Mouse (Mus musculus) stomach, embryonic 14.5 days (tissue): Measurements from ENCODE around the gene Zfp42. TPM values are rescaled to one million over a fixed set of nuclear protein-coding genes. Genes with fewer than 3 reads are reported as not detected.

Experiments
- ATAC-seq: fragments of 200-750 bp; cut with Nextera tagmentation; 2 replicates; pipeline ENCODE4 v1.8.0; 2017; ENCODE audit warnings: low read depth, moderate TSS enrichment; ENCODE audit not compliant: insufficient number of reproducible peaks, insufficient read depth, low FRiP score
- H3K27ac ChIP-seq: fragments of 300-500 bp; sonication (generic); 2 replicates; pipeline ENCODE4 v1.5.1; 2014; ENCODE audit warnings: mild to moderate bottlenecking, low read length, moderate library complexity, mixed read lengths
- H3K27me3 ChIP-seq: fragments of 300-500 bp; sonication (generic); 2 replicates; pipeline ENCODE4 v1.6.1; 2014; ENCODE audit warnings: low read length, control low read depth, mixed read lengths; ENCODE audit not compliant: control insufficient read depth, insufficient read depth
- H3K36me3 ChIP-seq: fragments of 300-500 bp; sonication (generic); 2 replicates; pipeline ENCODE4 v1.6.1; 2014; ENCODE audit warnings: mild to moderate bottlenecking, control low read depth, low read length, moderate library complexity, mixed read lengths; ENCODE audit not compliant: control insufficient read depth, insufficient read depth
- H3K4me1 ChIP-seq: fragments of 300-500 bp; sonication (generic); 2 replicates; pipeline ENCODE4 v1.6.1; 2014; ENCODE audit warnings: low read length, control low read depth, mixed read lengths; ENCODE audit not compliant: control insufficient read depth, insufficient read depth
- H3K4me2 ChIP-seq: fragments of 300-500 bp; sonication (generic); replicated peaks from 2 replicates; pipeline ENCODE4 v1.6.1; 2014; ENCODE audit warnings: low read depth, low read length, control low read depth
- H3K4me3 ChIP-seq: fragments of 300-500 bp; sonication (generic); 2 replicates; pipeline ENCODE4 v1.5.1; 2014; ENCODE audit warnings: low read depth, low read length, control low read depth
- H3K9ac ChIP-seq: fragments of 300-500 bp; sonication (generic); replicated peaks from 2 replicates; pipeline ENCODE4 v1.6.1; 2014; ENCODE audit warnings: low read depth, mild to moderate bottlenecking, control low read depth, low read length, moderate library complexity, mixed read lengths
- H3K9me3 ChIP-seq: fragments of 300-500 bp; sonication (generic); 2 replicates; pipeline ENCODE4 v1.6.1; 2016; ENCODE audit warnings: low read depth, low read length, control low read depth; ENCODE audit not compliant: control insufficient read depth
- WGBS: fragments of 180-500 bp; shearing (Covaris S2); extraction: QIAGEN DNeasy Blood & Tissue Kit; methylation state at CpG from one replicate; pipeline ENCODE4 v1.1.7; 2014; 5-methylcytosine and 5-hydroxymethylcytosine counted together
- polyA plus RNA-seq: library from polyadenylated mRNA; unstranded; fragments of >200 nt; fragmentation: Nextera tagmentation; extraction: Ambion mirVana; gene quantifications from 2 replicates; pipeline ENCODE4 v1.2.1, GENCODE M21; 2014

The Zfp42 gene
- polyA plus RNA-seq, 1 experiment from 2014 or later: not detected

DNA sequence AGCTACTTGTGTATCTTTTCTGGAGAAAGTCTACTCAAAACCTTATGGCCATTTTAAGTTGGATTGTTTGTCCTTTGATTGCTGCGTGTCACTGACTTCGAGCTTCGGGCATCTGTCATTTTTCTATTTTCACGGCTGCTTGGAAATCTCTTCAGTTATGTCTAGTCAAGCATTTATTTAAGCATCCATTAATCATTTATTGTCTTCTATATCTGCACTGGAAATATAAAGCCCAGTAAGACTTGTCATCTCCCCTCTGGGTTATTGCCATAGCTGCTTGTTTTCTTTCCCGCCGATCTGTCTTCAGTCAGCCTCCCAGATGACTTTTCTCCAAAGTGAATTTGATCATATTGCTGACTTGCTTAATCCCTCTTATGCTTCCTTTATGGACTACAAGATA, 19.3 kb downstream of the Zfp42 start:
- ATAC-seq: no peak
- Histone ChIP-seq H3K9ac (no peak overlapping the region), H3K4me3 (no peak overlapping the region), H3K9me3 (no peaks in the 10 kb centered on the region), H3K36me3 (no peaks in the 10 kb centered on the region), H3K4me2 (no peak overlapping the region), H3K4me1 (no peaks in the 10 kb centered on the region), H3K27ac (no peak overlapping the region), H3K27me3 (no peaks in the 10 kb centered on the region)
- WGBS: 79% methylated on average over 6 of the region's 6 CpGs

DNA sequence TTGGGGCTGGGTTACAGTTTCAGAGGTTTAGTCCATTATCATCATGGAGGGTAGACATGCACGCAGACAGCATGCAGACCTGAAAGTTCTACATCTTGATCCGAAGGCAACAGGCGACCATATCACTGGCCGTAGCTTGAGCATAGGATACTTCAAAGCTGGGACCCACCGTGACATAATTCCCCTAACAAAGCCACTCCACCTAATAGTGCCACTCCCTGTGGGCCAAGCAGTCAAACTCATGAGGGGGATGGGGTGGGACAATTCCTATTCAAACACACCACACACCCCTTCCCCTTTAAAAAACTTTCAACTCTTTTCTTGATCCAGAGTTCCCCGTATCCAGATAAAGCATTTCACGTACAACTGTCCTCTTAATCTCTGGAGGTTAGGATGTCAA, 23.5 kb downstream of the Zfp42 start:
- ATAC-seq: no peak
- Histone ChIP-seq H3K27ac (no peak overlapping the region), H3K36me3 (no peaks in the 10 kb centered on the region), H3K4me3 (no peak overlapping the region), H3K4me2 (no peak overlapping the region), H3K4me1 (no peaks in the 10 kb centered on the region), H3K27me3 (no peaks in the 10 kb centered on the region), H3K9me3 (no peaks in the 10 kb centered on the region), H3K9ac (no peak overlapping the region)
- WGBS: 89% methylated on average over 7 of the region's 7 CpGs

DNA sequence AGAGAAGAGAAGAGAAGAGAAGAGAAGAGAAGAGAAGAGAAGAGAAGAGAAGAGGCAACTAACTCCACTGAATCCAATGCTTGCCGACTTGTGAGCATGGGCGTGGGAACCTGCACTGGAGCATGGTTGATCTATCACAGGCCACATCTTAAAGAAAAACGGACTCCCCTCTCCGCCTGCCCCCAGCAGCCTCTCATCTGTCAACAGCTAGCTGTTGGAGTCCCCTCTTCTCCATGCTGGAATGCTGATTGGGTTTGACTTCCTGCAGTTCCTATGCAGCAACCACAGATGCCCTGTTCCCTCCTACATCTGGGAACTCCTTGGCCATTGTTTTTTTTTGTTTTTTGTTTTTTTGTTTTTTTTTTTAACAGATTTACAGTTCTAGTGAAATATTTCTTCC, 28.4 kb downstream of the Zfp42 start:
- Histone ChIP-seq H3K4me1 (no peaks in the 10 kb centered on the region), H3K9me3 (no peaks in the 10 kb centered on the region), H3K9ac (no peak overlapping the region), H3K4me2 (no peak overlapping the region), H3K36me3 (no peaks in the 10 kb centered on the region), H3K27ac (no peak overlapping the region), H3K27me3 (no peaks in the 10 kb centered on the region), H3K4me3 (no peak overlapping the region)
- 61% methylated on average over 4 of the region's 4 CpGs for WGBS
- ATAC-seq: no peak

DNA sequence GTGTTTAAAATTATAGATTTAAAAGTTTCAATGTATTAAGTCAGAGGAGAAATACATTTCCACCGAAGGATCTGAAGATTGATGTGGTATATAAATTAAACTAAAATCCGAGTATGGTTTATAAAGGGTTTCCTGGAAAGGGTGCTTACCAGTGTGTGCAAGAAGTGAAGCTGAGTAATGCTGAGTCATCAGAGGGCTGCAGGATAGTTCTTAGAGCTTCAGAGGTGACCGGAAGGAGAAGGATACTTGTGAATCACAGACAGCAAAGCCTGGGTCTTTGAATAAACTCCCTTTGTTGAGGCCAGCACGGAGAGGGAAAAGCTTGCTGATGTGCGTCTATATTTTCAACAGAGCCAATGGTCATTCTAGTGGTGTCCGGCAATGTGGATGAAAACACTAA, 45.8 kb downstream of the Zfp42 start:
- 79% methylated on average over 6 of the region's 6 CpGs for WGBS

DNA sequence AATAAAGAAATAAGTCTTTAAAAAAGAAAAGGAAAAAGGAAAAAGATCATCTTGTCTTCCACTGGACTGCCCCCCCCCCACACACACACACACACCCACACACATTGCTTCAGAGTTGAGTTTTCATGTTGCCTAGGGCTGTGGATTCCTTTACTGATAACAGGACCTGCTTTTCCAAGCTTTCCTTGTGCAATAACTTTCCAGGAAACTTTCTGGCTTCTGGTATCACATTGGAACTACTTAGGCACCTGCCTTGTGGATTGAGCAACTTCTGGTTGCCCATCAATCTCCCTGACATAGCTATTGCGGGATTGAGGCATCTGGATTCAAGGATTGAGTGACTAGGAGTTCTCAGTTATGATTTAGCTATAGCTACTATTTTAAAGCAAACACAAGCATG, 48.9 kb downstream of the Zfp42 start:
- H3K4me1 ChIP-seq: no peaks in the 10 kb centered on the region
- H3K4me3 ChIP-seq: no peak overlapping the region
- no peak for ATAC-seq
- no peak overlapping the region for H3K27ac ChIP-seq
- 79% methylated on average over 1 of the region's 1 CpGs for WGBS
- H3K4me2 ChIP-seq: no peak overlapping the region
- H3K9ac ChIP-seq: no peak overlapping the region
- H3K9me3 ChIP-seq: no peaks in the 10 kb centered on the region
- H3K27me3 ChIP-seq: no peaks in the 10 kb centered on the region
- H3K36me3 ChIP-seq: no peaks in the 10 kb centered on the region

More for the DNA sequence above, 45.8 kb downstream of the Zfp42 start:
- Histone ChIP-seq H3K4me3 (no peak overlapping the region), H3K9me3 (no peaks in the 10 kb centered on the region), H3K27ac (no peak overlapping the region), H3K4me2 (no peak overlapping the region), H3K4me1 (no peaks in the 10 kb centered on the region), H3K9ac (no peak overlapping the region), H3K36me3 (no peaks in the 10 kb centered on the region), H3K27me3 (no peaks in the 10 kb centered on the region)
- no peak for ATAC-seq

DNA sequence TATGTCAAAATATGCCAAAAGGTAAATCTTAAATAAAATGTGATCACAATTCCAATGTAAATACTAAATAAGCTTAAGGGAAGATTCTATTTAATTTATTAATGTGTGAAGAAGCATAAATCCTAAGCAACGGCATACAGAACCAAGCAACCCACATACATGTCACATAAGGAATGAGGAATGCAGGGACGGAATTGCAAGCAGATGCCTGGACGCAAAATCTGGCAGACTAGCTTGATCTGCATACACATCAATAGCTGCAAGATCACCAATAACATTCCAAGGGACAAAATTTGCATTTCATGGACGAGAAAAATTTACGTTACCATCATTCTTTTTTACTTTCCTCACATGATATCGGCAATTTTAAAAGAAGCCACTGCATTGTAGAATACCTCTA, 51.1 kb downstream of the Zfp42 start:
- H3K9me3 ChIP-seq: no peaks in the 10 kb centered on the region

DNA sequence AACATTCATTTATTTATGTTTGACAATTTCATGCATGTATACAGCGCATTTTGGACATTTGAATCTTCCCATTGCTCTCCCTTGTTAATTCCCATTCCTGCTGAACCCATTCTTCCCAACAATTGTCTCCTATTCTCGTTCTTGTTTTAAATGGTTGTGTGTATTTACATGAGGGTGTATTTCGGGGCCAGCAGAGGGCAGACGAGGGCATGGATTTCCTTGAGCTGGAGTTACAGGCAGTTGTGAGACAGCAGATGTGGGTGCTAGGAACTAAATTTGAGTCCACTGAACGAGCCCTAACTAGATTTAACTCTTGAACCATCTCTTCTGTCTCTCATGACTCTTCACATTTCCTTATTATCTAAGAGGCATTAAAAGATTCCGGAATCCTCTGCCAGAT, 55.1 kb downstream of the Zfp42 start:
- ATAC-seq: no peak
- no peaks in the 10 kb centered on the region for H3K27me3 ChIP-seq
- WGBS: 82% methylated on average over 6 of the region's 6 CpGs
- no peaks in the 10 kb centered on the region for H3K4me1 ChIP-seq
- no peak overlapping the region for H3K4me3 ChIP-seq
- no peak overlapping the region for H3K9ac ChIP-seq
- H3K4me2 ChIP-seq: no peak overlapping the region
- H3K36me3 ChIP-seq: no peaks in the 10 kb centered on the region
- H3K9me3 ChIP-seq: no peaks in the 10 kb centered on the region
- H3K27ac ChIP-seq: no peak overlapping the region

More for the DNA sequence above, 51.1 kb downstream of the Zfp42 start:
- H3K4me3 ChIP-seq: no peak overlapping the region
- H3K27me3 ChIP-seq: no peaks in the 10 kb centered on the region
- no peaks in the 10 kb centered on the region for H3K36me3 ChIP-seq
- H3K4me2 ChIP-seq: no peak overlapping the region
- 90% methylated on average over 6 of the region's 6 CpGs for WGBS
- H3K4me1 ChIP-seq: no peaks in the 10 kb centered on the region
- H3K9ac ChIP-seq: no peak overlapping the region
- no peak overlapping the region for H3K27ac ChIP-seq
- ATAC-seq: no peak

DNA sequence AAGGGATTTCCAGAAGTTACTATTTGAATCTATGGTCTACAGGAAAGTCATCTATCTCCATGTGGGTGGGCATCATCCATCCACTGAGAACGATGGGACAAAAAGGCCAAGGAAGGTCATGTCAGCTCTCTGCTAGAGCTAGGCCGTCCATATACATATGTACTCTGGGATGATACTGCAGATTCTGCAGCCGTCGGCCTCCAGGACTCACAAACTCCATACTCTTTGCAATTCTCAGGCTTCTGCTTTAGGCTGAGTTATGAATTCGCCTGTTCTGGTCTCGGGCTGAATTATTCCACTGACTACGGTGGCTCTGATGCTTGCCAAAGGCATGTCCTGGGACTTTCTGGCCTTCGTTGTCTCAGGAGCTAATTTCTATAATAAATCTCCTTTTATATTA, 58.1 kb downstream of the Zfp42 start:
- no peak overlapping the region for H3K4me3 ChIP-seq
- no peaks in the 10 kb centered on the region for H3K27me3 ChIP-seq
- no peaks in the 10 kb centered on the region for H3K36me3 ChIP-seq
- no peak for ATAC-seq
- no peak overlapping the region for H3K27ac ChIP-seq
- H3K4me1 ChIP-seq: no peaks in the 10 kb centered on the region
- no peak overlapping the region for H3K9ac ChIP-seq
- H3K4me2 ChIP-seq: no peak overlapping the region
- 80% methylated on average over 8 of the region's 8 CpGs for WGBS
- H3K9me3 ChIP-seq: no peaks in the 10 kb centered on the region
